Mouse (Mus musculus) mesoderm, embryonic 11.5 days (tissue): ENCODE measurements around the gene Zbed4.
"Not testable (repeated sequence)": the region's sequence is repeated elsewhere in the genome, so short reads cannot be mapped to it uniquely, and the experiment has no call there.

Experiments
- DNase-seq: peaks from one replicate; pipeline ENCODE4 v3.0.0-alpha.2; 2012; ENCODE audit warnings: low read depth, low spot score

Zbed4 gene

DNA sequence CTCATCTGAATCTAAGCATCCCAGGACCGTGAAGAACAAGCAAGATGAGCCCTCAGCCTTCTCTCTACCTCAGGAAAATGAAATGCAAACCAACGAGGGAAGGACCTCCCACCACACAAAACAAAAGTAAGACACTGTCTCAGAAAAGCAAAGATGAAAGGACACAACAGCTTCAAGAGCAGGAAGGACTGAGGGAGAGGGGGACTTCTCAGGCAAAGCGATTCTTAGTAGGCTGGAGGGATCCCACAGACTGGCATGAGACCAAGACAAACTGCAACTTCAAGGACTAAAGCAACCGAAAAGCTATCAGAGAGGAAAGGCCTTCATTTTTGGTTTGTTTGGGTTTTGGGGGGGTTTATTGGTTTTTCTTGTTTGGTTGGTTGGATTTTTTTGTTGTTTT is 15.3 kb upstream of the Zbed4 start:
- DNase-seq = no peak

DNA sequence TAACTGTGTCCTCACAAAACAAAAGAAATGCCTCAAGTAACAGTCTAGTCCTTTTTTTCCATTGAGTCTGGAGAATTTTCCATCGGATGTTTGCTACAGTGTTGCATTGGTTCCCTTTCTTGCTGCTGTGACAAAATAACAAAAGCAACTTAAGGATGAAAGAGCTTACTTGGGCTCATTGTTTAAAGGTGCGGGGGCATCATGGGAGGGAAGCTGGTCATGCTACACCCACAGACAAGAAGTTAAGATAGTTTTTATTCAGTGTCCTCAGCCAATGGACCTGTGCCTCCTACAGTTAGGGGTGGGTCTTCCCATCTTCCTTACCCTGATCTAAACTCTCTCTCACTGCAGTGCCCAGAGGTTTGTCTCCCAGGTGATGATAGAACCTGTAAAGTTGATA is 13.0 kb upstream of the Zbed4 start:
- DNase-seq = no peak

DNA sequence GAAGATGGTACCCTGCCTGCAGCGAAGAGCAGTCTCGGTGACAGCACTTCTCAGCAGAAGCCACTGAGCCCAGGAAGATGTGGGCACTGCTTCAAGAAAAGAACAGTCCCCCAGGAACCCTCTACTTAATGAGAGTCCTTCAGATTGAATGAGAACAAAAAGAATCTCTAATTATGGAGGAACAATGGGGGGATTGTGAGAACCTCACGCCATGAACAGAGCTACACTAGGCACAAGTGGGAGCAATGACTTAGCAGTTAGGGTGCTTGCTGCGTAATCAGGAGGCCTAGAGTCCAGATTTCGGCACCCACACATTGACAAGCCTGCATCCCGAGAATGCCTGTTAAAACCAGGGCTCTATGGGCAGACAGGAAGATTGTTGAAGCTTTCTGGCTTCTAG is 10.1 kb upstream of the Zbed4 start:
- DNase-seq = no peak

DNA sequence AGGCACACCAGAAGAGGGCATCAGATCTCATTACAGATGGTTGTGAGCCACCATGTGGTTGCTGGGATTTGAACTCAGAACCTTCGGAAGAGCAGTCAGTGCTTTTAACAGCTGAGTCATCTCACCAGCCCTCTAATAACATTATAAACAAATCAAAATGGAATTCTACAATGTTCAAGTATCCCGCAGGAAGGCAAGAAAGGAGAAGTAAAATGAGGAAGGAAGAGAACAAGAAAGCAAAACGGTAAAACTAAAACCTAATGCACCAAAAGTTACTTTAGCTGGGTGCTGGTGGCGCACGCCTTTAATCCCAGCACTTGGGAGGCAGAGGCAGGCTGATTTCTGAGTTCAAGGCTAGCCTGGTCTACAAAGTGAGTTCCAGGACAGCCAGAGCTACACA is 8.1 kb upstream of the Zbed4 start:
- DNase-seq = not testable (repeated sequence)

DNA sequence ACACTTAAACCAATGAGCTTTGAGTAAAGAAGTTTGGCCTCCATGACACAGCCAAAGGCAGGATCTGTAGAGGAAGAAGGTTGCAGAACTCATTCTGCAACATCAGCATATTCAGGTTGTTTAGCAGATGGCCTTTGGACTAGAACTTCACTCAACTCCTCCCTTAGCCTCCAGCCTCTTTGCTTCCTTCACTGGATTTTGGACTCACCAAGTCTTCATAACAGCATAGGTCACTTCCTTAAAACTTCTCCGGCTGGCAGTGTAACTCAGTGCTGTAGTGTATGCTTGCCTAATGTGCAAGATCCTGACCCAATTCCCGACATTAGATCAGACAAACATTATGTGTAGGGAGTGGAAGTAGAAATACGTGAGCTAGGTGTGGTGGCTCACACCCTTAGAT is 6.1 kb upstream of the Zbed4 start:
- no peak for DNase-seq

DNA sequence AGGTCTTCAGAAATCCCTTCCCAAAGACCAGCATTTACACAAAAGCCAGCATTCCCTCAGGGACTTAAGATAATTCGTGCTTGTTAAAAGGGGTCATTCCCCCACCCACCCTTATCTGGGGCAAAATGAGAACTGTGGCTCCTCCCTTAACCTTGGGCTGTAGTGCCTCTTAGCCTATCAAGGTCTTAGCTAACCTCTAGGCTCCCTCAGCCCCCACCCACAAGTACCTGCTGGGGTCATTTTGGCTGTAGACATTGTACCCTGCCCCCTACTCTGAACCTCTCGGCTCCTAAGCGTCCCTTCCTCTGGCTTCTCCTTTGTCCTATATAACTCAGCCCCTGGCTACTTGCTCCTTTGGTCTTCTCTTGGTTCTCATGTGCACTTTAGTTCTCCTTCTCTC is 5.5 kb upstream of the Zbed4 start:
- no peak for DNase-seq

DNA sequence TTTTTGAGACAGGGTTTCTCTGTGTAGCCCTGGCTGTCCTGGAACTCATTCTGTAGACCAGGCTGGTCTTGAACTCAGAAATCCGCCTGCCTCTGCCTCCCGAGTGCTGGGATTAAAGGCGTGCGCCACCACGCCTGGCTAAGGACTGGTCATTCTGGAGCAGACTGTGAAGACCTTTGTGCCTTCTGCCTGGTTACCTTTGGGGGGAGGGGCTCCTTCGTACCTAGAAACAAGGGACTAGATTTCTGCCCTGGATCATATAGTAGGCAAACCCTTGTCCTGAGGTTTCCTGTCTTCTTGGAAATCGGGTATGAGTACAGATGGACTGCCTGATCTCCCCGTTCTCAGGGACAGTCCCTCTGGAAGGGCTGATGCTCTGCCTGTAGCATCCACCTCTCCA is 1.8 kb upstream of the Zbed4 start:
- DNase-seq = not testable (repeated sequence)

DNA sequence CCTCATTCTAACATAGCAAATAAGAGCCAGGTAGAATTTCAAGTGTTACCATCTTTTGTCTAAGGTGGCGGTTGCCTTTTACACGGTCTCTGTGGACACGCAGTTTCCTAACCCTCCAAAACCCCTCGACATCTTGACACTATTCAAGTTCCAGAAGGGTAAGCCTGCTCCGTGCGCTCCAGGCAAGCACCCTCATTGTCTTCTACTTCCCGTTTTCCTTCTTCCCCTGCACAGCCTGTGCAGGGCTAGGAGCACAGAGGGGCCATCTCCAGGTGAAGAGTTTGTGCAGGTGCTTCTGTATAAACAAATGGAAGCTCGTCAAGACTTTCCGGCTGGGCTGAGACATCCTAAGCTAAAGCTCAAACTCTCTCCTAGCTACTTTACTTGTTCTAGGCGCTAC is 1.4 kb upstream of the Zbed4 start:
- DNase-seq = no peak

DNA sequence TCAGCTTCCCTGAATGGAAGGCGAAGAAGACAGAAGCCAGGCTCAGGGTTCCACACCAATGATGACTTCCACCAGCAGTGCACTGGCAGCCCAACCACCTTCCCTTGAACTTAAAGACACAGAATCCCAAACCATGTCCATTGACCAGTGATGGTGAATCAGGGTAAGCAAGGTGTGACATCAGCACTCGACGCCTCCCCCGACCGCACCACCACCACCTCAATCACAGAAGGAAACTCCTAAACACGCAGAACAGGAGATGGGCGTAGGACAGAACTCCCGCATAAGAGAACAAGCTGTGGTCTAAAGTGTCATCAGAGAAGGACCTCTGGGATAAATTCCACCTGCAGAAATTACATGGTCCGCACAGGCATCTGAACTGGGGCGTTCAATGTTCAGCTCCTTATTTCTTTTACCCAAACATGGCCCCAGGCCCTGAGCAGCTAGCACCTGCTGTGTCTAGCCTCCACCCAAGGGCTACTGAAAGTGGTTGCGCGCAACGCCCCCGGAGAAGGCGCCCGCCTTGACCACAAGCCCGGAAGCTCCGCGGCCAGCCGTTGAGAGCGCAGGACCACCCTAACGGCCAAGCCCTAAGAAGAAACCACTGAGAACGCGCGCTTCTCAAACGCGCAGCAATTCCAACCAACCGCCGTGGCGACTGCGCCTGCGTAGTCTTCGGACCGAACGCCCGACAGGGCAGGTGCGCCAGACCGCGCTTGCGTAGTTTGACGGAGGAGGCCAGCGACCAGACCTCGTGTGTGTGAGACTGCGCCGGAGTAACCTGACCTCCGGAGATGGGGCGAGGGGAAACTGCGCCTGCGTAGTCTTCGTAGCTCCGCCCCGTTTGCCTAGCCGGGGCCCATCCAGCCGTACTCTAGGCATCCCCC is 540 bp upstream of the Zbed4 start:
- DNase-seq = peak; percentile 100

DNA sequence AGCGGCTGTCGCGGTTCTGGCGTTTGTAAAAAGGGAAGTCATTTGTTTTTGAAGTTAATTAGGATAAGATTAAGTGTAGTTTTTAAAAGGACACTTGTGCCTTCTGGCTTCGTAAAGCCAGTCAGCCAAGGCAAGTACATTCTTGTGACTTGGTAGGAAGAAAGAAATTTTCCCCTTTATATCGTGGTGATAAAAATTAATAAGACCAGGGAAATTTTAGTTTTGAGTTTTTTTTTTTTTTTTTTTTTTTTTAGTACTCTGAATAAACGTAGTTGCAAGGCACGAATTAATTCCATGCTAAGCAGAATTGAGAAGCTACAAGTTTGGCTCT is 908 bp downstream of the Zbed4 start:
- DNase-seq = no peak

DNA sequence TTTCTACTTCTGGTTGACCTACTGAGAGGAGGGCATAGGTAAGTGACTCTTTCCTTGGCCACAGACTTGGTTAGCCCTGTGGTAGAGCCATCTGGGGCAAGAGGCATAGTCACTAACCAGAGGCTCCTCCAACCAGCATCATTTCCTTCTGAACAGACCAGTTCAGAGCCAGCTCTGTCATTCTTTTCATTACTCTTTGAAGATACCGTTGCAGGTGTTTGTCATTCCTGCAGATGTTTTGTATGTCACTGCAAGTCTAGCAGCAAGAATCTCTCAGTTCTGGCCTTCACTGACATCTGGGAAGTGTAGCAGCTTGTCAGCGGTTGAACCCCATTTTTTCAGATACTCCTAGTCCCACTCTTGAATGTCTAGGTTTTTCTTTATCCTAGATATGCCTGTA is 3.4 kb downstream of the Zbed4 start:
- DNase-seq = no peak

DNA sequence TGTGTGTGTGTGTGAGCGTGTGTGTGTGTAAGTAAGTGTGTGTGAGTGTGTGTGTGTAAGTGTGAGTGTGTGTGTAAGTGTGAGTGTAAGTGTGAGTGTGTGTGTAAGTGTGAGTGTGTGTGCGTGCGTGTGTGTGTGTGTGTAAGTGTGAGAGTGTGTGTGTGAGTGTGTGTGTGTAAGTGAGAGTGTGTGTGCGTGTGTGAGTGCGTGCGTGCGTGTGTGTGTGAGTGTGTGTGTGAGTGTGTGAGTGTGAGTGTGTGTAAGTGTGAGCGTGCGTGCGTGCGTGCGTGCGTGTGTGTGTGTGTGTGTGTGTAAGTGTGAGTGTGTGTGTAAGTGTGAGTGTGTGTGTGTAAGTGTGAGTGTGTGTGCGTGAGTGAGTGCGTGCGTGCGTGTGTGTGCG is 4.3 kb downstream of the Zbed4 start:
- no peak for DNase-seq

DNA sequence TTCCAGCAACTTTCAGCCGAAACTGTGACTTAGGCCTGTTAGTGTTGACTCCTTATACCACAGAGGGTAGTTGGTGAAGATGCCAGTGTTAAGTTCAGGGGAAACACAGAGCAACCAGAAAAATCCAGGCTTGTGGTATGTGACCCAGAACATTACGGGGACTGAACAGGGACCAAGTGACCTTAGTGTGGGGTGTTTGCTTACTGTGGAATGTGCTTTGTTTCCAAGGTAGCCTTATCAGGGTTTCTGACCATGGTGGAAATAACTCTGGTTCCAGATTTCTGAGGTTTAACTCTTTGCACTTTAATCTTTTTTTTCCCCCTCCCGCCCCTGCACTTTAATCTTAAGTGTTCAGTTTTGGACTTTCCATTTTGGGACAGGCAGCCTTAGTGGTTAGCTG is 6.6 kb downstream of the Zbed4 start:
- DNase-seq = no peak

DNA sequence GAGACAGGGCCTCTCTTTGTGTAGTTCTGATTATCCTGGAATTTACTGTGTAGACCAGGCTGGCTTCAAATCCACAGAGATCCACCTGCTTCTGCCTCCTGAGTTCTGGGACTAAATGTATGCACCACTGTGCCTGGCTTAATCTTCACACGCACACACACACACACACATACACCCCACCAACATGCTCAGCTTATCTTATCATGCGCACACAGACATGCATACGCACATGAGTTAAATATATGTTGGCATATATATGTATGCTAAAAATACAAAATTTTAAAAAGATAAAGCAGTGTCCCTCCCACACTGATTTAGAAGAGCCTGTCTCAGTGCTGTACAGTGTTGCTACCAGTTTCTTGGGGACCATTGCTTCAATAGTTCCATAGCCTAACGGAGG is 10.1 kb downstream of the Zbed4 start:
- no peak for DNase-seq

DNA sequence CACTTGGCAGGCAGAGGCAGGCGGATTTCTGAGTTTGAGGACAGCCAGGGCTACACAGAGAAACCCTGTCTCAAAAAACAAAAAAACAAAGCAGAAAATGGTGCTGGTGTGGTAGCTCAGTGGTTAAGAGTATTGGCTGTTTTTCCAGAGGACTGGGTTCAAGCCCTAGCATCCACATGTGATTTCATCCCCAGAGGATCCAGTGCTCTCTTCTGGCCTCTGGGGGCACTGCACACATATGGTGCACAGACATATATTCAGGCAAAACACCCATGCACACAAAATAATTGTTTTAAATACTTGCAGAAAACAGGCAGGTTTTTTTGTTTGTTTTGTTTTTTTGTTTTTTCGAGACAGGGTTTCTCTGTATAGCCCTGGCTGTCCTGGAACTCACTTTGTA is 14.7 kb downstream of the Zbed4 start:
- DNase-seq = not testable (repeated sequence)

DNA sequence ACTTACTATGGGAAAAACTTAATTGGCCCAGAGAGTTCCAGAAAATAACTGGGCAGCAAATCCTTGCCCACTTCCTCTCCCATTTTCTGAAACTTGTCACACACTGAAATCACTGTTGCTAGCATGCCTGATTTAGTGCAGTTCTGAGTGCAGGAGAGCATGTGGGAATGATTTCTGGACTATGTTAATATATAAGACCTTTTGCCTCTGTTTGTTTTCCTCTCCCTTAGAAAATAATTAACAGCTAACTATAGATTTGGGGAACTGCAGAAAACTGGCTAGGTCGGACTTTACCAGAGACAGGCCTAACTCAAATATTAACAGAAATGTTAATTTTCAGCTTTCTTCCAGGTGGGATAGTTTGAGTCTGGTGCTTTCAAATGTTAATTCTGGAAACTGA is 17.1 kb downstream of the Zbed4 start:
- no peak for DNase-seq

DNA sequence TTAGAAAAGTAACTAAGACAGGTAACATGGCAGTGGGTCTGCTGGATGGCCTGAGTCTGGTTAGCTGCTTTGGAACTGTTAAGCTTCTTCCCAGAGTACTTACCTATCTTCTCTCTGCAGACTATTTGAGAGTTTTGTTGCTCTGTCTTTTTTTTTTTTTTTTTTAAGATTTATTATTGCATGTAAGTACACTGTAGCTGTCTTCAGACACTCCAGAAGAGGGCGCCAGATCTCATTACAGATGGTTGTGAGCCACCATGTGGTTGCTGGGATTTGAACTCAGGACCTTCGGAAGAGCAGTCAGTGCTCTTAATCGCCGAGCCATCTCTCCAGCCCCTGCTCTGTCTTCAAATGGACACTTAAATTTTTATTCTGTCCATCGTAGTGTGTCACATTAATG is 23.2 kb downstream of the Zbed4 start:
- DNase-seq = not testable (repeated sequence)

DNA sequence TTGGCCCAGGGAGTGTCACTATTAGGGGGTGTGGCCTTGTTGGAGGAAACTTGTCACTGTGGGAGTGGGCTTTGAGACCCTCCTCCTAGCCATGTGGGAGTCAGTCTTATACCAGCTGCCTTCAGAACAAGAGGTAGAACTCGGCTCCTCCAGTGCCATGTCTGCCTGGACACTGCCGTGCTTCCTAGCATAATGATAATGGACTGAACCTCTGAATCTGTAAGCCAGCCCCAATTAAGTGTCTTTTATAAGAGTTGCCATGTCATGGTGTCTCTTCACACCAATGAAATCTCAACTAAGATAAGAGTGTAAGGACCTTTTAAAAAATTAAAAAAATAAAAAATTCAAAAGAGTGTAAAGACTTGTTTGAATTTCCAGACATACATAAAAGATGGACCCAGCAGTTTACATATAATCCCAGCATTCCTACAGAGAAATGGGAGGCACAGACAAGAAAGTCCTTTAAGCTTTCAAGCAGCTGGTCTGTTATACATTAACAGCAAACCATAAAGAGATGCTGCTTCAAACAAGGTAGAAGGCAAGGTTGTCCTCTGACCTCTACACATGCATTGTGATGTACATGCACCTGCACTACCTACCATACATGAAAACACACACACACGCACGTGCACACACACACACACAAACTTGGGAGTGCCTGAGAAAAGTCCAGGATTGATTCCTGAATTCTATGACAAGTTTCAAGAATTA is 40.8 kb downstream of the Zbed4 start:
- no peak for DNase-seq

DNA sequence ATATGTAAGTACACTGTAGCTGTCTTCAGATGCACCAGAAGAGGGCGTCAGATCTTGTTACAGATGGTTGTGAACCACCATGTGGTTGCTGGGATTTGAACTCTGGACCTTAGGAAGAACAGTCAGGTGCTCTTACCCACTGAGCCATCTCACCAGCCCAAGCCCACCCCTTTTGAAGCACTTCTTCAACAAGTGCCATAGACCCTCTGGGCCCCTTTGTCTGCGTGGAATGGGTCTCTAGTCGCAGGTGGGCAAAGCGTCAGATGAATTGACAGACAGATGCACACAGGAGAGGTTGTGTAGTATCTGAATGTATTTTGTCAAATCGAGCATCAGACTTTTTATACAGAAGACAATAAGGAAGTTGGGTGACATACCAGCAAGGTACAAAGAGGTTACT is 43.3 kb downstream of the Zbed4 start:
- not testable (repeated sequence) for DNase-seq

DNA sequence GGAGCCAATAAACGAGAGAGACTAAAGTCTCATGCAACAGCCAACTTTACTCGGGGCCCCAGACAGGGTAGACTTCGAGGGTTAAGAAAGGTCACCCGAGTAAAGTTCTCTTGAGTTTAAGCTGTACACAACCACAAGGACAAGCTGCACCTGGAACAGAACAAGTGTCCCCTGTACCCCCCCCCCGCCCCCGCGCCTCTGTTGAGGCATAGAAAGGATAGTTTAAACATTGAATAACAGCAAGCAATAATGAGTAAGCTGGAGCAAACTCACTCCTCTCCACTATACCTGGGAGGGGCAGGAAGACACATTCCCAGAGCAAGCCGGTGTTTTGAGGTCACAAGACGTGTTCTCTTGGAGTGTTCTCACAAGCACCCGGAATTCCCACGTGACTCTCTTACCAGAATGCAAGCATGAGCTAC is 48.5 kb downstream of the Zbed4 start:
- DNase-seq = no peak

DNA sequence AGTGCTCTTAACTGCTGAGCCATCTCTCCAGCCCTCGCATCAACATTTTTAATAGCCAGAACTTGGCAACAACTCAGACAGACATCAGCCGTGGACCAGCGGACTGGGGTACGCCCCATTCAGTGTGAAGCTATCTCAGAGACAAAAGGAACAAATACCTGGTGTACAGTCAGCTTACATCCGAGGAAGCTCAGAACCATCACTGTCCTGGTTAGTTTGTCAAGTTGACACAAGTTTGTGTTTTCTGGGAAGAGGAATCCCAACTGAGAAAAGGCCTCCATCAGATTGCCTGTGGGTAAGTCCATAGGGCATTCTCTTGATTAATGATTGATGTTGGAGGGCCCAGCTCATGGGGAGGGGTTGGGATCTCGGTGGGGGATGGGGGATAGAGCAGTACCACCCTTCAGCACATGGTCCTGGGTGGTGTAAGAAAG is 49.5 kb downstream of the Zbed4 start:
- DNase-seq = no peak

DNA sequence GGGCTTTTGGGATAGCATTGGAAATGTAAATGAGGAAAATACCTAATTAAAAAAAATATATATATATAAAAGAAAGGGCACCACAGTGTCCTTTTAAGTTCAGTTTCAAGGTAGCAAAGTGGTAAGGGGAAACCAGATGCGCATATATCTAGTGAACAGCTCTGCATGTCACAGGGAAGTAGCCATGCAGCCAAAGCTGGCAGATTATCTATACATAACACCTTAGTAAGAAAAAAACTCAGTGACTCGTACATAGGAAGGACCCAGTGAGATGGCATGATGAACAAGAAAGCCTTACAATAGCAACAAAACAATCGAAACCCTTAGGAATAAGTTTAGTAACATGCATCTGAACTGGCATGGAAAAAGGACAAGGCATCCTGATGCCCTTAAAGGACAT is 50.4 kb downstream of the Zbed4 start:
- DNase-seq = no peak

DNA sequence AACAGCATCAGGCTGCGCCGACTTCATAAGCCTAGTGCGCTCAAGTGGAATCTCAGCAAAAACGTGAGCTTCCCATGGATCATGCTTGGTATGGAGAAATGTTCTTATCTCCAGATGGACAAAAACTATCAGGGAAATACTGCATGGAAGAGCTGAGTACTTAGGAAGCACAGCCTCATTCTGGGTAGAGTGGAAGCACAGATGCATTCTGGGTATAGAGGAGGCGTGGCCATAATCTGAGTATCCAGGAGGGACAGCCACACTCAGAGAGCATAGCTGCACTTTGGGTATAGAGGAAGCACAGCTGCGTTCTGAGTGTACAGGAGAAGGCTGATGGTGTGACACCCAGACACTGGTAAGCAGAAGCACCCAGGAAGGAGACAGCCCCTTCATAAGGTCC is 50.9 kb downstream of the Zbed4 start:
- no peak for DNase-seq
